8 mouse cellular contexts compared by ENCODE assay signal in the genomic region with DNA sequence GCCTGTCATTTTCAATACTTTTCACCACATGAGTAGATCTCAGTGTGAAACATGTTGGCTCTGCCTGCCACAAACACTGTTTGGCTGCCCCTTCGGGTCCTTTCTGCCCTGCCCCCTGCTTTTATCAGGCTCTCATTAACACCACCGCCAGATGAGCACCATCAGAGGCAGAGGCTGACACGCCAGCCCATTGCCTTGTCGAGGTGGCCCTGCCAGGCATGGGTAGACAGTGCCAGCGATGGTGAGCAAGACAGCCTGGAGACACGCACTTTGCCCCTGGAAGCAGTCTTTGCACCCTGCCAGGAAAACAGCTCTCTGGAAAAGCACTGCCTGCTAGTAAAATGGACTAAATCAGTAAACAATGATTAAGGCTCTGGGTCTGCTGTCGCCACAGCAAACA.
DNase-seq lines count a peak whose midpoint lies in the region; ATAC-seq and TF ChIP-seq lines count a peak whose summit lies in the region.

No protein-coding gene starts in this region.

- H3K4me3 ChIP-seq in hindbrain, embryonic 16.5 days (ENCODE audit: low read length) = no peak overlapping the region

- TF ChIP-seq POLR2A in brain, embryonic 14.5 days (IDR thresholded peaks at IDR 0.05; ENCODE audit: borderline replicate concordance, extremely low read depth, insufficient read depth, insufficient read length, poor library complexity, severe bottlenecking) = no peak

- TF ChIP-seq CTCF in brain, embryonic 14.5 days (IDR thresholded peaks at IDR 0.05; ENCODE audit: borderline replicate concordance, extremely low read depth, insufficient read depth, insufficient read length) = no peak

- H3K4me2 ChIP-seq in hindbrain, embryonic 16.5 days (ENCODE audit: low read length) = peak overlapping the region; percentile 31

- ATAC-seq in hindbrain, embryonic 16.5 days = peak; percentile 89
- no peak for ATAC-seq in inflammation-experienced regulatory T-cells, adult 6 months
- ATAC-seq in CD4-positive, CD25-positive, alpha-beta regulatory T cell, adult 4 months = no peak

- WGBS in hindbrain, embryonic 16.5 days = 11% methylated on average over 7 of the region's 7 CpGs

- peaks cover 4% of the 10 kb centered on the region for H3K4me1 ChIP-seq in hindbrain, embryonic 16.5 days (ENCODE audit: control insufficient read depth, insufficient read depth, low read depth, low read length)

- H3K9me3 ChIP-seq in hindbrain, embryonic 16.5 days (ENCODE audit: control insufficient read depth, low read length) = no peaks in the 10 kb centered on the region

- no peak overlapping the region for H3K27ac ChIP-seq in hindbrain, embryonic 16.5 days (ENCODE audit: low read depth, low read length)

- no peaks in the 10 kb centered on the region for H3K27me3 ChIP-seq in hindbrain, embryonic 16.5 days (replicated peaks; ENCODE audit: control insufficient read depth, insufficient read depth, low read length)

- H3K36me3 ChIP-seq in hindbrain, embryonic 16.5 days (ENCODE audit: control insufficient read depth, insufficient read depth, low read length) = no peaks in the 10 kb centered on the region

- DNase-seq in embryo, embryonic 11 days = peak; percentile 14
- DNase-seq in embryo, embryonic 10 days (ENCODE audit: low spot score) = no peak
- peak; percentile 85 for DNase-seq in brain, embryonic 14.5 days (ENCODE audit: low read depth)
- peak; percentile 49 to 66 for DNase-seq in lung, adult 18-20 months
- DNase-seq in thymus, postnatal 14 days = no peak

- H3K9ac ChIP-seq in hindbrain, embryonic 16.5 days (ENCODE audit: low read depth, low read length) = peak overlapping the region; percentile 11; the same call in 1 of the 2 replicates

Comparison
In these comparisons a context has a peak if more than half of its experiments do, and no peak if none do; other contexts are left out.
1. DNase-seq: peak in embryo, embryonic 11 days (single experiment), brain, embryonic 14.5 days (single experiment) and lung, adult 18-20 months (2 of 2); none in embryo, embryonic 10 days (single experiment) and thymus, postnatal 14 days (single experiment).